Mouse (Mus musculus) layer of hippocampus, adult 9-11 months (tissue): ENCODE measurements at regions not wholly inside any gene's neighbourhood (a gene's known extent, or its start where the extent isn't known, plus 50 kb on each side); places are given as distances from the start of the nearest gene placed in this dataset.
A peak's percentile ranks its signal among the peaks of the same experiment; 100 is the strongest.

ENCODE experiments used
- DNase-seq: peaks from one replicate; pipeline ENCODE4 v3.0.0; 2022

DNA sequence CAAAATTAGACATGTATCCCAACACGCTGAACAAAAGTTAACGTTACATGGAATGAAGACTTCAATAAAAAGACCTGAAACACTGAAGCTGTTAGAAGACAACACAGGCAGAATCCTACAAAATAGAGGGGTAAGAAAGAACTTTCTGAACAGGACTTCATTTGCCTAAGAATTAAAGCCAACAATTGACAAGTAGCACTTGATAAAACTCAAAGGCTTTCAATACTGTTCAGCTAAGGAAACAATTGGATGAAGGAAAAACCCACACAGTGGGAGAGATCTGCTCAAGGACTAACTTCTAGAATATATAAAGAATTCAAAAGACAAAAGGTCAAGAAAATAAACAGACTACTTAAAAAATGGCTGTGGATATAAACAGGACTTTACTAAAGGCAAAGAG, 535.2 kb upstream of the Adamts9 start:
- no peak for DNase-seq

DNA sequence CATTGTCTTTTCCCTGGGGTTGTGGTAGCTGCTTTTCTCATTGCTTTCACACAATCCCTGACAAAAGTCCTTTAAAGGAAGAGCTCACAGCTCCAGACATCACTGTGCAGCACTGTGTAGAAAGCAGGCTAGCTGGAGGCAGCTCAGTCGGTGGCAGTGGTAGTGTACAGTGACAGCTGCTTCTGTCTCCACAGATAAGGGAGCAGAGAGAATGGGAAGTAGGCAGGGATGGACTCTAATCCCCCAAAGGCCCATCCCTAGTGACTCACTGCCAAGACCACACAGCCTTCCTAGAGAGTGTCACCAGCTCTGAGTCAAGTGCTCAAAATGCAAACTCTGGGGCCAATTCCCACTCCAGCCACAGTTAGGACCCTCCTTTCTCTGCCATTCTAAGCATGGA, 531.7 kb upstream of the Adamts9 start:
- no peak for DNase-seq

DNA sequence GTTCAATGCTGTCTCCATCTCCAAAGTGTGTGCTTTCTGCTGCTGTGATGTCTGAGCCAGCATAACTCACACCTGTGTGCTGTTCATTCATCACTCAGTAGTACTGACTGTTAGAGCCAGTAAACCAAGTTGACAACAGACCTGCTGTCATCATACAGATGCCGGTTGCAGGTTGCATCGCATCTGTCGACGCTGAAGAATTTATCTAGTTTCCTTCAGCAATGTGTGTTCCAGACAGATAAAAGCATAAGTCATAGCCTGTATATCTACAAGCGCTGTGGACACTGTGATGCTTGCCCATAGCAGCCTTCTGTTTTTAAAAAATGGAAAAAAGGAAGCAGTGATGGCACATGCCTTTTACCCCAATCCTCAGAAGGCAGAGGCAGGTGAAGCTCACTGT, 524.6 kb upstream of the Adamts9 start:
- no peak for DNase-seq

DNA sequence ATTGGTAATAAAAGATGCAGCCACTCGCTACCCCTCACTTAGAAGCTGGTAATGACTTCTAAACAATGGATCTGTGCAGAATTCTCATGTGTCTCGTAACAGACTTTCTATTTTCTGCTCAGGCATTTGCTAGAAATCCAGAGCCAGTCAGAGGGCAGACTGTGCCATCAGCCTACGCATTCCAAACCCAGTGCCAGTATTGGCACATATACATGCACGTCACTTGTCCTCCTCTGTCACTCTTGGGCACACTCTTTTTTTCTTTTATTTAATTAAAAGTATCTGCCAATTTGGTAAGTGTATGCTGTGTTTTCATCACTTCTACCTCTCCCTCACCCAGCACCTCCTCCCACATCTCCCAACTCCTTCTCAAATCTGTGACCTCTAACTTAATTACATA, 519.6 kb upstream of the Adamts9 start:
- DNase-seq, result peak; percentile 66

DNA sequence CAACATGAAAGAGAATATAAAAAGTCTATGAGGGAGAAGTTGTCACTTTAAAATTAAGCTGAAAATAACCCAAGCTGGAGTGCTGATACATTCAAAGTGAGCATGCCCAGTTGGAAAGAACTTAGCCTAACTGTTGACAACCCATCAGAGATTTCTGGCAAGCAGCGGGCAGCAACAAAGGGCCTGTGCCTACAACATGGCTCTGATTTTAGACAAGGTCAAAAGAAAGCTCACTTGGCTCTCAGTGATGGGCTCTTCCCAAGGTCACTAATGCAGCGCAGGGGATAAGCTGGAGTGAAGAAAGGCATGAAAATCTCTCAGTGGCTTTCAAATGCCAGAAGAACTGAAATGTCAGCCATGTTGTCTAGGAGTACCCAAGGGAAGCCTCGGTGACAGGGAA, 518.1 kb upstream of the Adamts9 start:
- DNase-seq, result no peak

DNA sequence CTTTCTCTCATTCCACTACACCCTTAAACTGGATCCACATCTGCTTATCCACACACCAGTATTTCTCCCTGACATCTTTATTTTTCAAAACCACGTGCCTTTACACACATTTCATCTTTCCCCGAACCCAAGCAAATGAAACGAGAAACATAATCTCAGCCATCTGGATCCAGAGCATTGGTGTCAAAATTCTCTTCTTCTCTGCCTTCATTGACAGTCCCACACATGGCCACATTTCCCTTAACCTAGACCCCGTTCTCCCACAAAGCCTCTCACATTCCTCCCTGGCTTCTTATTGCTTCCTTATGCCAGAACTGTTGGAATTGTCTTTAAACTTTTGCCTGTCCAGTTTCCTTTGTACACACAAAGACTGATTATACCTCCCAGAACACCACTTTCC, 514.3 kb upstream of the Adamts9 start:
- DNase-seq, result no peak

DNA sequence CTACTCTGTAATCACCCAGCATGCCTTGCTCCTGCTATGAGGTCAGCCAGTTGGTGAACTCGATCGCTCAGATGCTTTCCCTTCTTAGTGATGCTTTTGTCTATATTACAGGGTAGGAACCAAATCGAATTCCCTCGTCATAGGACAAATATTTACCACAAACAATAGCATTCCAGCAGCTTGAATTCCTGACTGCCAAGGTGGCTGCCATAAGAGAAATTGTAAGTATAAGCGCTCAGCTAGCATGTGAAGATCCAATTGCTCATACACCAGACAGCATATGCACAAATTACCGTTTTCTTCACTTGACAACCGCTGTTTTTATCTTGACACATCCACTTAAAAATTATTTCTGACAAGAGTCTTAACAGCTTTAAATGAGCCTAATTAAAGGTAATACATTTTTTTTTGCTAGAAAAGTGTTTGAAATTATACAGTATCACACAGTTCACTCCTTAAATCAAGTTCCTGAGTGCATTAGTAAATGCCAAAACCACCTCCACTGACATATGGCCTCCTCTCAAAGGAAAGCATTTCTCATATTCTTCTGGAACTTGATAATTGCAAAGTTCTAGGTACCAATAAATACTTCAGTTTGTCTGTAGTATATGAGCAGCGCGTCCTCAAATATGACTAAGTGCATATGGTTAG, 513.2 kb upstream of the Adamts9 start:
- peak; percentile 12 for DNase-seq

DNA sequence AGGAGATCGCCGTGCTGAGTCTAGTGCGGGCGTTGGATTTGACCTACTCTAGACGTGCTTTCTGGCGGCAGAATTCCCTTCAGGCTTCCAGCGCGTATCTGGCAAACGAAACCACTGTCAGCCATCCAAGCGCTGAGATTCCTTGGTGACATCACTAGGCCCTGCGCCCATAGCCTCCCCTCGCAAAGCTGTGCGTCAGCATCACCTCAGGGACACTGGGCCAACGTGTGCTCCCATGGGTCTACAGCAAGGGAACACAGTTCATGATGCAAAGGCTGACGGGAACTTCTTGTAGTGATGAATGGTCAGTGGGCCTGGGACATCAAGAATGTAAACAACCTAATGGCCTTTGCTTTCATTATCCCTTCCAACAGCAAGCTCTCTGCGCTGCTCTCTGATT, 502.3 kb upstream of the Adamts9 start:
- DNase-seq, result no peak

DNA sequence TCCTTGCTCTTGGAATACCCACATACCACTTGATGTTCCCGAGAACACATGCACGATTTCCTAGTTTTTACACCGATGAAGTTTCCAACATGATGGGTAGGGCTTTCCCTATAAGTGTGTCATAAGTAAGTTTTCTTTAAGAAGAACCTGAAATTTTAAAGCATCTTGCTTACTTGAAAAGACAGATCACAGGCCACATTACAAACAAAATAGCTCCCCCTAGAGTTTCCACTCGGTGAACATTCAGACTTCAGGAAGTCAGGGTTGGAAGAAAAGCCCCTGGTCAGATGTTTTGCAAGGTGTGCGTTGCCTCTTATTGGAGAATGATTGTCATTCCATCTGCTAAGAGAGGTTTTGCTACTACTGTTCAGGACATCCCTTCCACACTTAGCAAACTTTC, 501.8 kb upstream of the Adamts9 start:
- no peak for DNase-seq

DNA sequence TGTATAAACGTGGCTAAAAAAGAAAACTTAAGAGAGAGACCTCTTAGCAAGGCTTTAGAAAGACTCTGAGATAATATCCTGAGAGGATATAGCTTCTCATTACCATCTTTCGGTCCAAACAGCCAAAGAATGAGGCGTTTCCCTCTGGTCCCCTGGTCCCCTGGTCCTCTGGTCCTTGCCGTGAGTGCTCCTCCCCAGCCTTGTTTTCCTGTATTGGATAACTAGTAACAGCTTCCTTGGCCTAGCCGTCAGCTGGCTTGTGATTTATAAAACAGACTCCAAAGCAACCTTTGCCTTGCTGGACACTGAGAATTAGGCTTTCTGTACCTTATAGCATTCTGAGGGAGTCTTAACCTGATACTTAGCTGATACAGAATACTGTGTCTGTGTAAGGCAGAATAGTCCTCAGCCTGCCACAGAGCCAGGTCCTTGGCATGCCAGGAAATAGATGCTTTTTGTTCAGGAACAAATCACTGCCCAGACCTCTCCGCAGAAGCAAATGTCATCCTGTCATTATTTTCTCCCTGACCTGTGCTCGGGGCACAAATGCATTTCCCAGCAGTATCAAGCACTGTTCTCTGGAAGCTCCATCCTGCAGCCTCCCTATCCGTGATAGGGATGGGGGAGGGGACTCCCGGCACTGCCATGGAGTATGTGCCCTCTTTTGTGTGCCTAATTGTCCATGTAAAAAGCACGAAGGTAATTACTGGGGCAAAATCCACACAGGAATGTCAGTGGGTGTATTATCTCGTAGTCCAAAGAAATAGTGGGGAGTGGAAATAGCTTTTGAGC, 500.7 kb upstream of the Adamts9 start:
- no peak for DNase-seq

DNA sequence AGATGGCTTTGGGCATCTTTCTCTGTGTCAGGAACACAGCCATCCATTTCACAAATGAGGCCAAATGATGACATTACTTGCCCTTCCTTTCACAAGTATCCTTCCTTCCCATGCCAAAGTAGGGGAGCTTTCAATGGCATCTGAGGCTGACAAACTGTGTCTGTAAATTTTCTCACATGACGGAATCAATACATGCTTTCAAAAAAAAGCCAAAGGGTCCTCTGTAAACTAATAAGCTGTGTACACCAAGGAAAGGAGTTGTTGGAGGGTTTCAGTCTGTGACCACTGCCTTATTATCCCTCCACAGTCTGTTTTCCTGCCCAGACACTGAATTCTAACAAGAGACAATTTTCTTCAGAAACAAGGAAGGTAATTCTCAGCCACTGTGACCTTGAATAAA, 490.2 kb upstream of the Adamts9 start:
- DNase-seq, result no peak

DNA sequence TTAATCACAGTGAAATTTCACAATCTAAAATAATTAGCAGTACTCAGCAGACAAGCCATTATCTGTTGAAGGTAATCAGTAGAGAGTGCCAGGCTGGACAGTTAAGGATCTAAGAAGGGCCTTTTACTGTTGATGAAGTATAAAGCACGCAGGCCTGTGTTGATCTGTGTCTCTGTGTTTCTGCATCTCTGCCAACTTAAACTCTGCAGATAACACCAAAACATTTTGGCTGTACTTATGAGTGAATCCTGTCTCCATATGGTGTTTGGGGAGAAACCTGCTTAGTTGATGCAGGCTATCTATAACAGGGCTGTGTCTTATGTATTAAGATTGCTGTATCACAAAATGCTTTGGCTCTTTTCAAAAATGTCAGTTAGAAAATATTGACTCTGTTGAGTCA, 482.8 kb upstream of the Adamts9 start:
- peak; percentile 40 for DNase-seq

DNA sequence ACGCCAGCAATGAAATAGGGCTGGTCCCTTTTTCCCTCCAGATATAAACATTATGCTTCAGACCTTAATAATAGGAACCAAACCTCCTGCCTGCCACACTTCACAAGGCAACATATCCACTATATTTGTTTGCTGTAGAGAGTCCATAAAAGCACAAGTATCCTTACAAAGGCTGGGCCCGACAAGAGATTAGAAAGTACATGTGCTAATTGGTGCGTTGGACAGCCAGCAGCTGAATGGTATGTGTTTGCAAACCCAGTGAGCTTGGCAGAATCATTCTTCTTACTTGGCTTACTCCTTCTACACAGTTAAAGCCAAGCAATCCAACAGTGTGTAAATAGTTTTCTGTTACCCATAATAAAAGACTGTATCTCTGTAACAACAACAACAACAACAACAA, 479.6 kb upstream of the Adamts9 start:
- no peak for DNase-seq

DNA sequence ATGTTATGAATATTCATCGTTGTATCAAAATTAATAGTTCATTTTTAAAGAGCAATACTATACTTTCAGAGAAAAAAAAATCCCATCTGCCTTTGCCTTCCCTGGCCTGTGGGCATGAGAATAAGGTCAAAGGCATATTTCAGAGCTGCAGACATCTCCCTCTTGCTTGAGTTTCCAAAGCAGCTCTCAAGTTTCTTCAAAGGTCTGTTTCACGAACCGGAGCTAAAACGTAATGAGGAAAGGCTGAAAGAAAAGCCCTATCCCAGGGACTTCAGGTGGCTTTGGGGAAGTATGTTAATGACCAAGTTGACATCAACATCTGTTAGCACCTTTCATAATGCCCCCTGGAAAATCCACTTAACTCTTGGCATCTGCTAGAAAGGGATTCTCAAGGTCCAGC, 479.0 kb upstream of the Adamts9 start:
- DNase-seq, result no peak

DNA sequence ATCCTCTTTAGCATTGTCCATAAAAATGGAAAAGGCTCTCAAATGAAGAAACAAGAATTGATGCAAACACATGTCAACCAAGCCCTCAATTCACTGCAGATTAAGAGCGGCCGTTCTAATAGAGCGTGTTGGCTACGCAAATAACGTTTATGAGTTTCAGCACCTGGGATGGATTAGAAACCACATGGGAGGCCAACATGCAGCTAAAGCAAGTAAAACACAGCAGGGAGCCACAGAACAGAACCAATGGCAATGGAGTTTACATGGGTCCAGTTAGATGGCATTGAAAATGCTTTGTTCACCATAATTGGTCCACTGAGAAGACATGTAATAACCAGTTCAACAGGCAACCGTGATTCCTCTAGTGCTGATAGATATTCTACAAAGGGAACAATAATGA, 474.3 kb upstream of the Adamts9 start:
- no peak for DNase-seq

DNA sequence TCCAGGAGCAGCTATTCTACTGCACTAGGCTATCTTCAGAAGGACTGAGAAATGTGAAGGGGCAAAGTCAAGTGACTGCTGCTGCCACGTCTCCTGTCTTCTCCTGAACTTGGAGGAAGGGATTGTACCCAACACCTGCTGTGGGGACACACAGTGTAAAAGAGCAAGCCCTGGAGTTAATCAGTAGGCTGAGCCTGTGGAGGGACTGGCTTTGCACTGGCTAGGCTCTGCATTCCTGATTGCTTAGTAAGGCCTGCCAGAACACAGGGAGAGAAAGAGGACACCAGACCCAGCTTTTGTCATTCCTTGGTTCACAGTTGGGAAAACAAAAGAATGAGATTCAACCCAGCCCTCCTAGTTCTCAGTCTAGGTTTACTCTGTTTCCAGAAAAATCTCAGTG, 472.7 kb upstream of the Adamts9 start:
- no peak for DNase-seq

DNA sequence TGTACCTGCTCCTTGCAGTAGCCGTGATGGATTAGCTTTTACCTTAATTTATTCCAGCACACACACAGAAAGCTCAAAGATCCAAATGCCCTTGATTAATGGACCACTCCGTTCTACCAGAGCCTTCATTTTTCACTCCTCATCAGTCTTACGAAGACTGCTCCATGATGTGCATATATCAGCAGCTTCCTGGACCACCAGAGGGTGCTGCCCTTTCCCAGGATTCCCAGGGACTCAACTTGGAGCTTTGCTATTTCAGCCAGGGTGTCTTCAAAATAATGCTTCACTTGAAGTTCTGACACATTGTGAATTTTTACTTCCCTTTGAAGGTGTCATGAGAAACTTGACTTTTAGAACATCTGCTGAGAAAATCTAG, 467.8 kb upstream of the Adamts9 start:
- no peak for DNase-seq

DNA sequence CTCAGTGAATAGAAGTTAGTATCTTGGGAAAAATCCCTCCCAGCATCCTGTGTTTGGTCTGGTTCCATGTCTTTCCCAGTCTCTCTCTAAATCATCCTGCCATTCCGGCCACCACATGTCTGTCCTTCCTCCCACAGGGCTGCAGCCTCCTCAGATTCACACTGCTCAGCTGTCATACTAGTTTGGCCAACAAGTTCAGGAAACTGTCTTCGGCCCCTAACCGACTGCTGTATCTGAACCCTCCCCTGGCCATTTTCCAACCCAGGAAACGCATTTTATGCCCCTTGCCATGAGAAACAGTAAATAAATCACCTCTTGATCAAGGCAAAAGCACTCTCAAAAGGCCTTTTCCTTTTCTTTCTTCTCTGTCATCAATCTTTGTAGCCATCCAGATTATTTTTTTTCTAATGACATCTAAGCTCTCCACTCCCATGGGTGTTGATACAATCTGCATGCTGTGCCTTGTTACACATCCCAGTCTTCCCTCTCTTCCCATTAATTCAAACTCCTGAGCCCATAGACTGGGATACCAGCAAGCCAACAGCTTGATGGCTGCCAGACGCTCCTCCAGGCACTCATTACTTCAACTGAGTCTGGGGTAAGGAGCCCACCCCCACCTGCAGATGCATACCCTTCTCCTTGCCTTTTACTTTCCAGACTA, 467.3 kb upstream of the Adamts9 start:
- no peak for DNase-seq

DNA sequence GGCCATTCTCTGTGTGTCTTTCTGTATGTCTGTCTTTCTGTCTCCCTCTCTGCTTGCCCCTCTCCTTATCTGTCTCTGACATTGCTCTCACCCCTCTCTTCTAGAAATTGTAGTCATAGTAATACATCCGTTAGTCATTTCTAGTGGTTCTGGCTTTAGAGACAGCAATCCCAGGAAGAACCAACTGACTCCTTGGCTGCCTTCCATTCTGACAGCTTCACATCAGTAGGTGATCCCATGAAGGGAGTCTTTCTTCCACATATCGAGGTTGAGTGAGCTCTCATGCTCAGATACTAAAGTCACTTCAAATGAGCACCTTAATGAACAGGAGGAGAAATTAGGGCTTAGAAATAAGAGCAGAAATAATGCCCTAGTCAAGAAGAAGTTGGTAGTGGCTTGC, 455.3 kb upstream of the Adamts9 start:
- no peak for DNase-seq

DNA sequence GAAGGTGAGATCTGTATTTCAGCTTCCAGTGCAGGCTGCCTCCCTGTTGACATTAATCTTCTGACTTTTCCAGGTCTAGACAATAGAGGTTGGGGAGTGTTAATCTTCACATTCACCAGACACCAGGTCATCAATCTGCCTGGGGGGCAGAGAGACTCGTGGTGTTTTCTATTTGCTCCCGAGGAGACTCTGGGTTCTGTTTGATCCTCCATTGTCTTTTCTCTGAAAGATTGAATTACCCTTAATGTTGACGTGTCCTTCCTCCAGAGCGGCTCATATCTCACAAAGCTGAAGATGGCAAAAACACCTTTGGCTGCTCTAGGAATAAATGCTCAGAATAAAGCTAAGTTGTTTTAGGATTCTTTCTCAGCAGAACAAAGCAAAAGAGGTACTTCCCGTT, 453.8 kb upstream of the Adamts9 start:
- no peak for DNase-seq

DNA sequence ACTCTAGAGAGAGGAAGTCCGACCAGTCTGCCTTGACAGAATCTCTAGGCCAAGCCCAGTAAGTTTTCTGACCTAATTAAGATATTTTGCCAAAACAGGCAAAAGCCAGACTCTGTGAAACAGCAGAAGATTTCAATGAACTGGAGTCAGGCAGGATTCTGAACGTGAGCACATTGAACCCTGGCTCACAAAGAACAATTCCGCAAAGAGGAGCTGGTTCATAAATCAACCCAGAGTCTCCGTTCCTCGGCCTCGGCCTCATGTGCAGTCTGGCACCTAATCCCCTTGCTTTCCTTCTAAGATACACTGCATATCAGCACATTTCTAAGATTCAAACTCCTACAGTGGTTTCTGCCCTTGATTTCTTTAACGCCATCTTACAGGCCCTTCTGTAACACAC, 452.7 kb upstream of the Adamts9 start:
- DNase-seq, result no peak

DNA sequence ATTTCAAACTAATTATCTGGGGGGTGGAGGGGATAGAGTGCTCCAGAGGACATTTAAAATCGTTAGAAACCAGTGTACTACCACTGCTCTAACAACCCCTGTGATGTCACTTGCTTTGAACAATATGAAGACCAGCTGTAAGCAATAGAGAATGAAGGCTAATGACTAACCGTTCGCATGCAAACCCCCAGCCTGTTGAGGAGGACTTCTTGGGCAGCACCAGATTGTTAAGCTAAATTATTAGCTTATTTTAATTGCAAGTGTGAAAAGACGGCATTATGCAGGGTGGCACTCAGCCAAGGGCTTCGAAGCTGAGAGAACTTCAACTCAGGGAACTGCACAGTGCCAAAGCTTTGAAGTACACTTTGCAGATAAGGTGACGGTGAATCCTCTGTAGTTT, 452.0 kb upstream of the Adamts9 start:
- DNase-seq, result peak; percentile 47

DNA sequence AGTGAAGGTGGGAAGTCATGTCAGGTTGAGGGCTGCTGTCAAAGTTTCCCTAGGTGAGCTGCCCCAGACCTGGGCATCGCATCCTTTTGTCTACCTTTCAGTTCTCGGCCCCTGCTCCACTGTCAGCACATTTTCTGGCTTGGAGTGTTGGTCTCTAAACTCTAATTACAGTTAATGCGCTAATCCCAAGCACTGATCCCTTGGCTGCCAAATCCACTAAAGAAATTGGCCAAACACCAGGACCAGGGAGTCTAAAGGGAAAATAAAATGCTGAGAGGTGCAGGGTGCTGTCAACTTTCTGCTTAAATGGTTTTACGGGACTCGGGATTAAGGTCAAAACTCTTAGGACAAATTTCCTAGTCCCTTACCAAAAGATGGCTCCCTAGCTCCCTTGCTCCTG, 450.3 kb upstream of the Adamts9 start:
- DNase-seq, result no peak

DNA sequence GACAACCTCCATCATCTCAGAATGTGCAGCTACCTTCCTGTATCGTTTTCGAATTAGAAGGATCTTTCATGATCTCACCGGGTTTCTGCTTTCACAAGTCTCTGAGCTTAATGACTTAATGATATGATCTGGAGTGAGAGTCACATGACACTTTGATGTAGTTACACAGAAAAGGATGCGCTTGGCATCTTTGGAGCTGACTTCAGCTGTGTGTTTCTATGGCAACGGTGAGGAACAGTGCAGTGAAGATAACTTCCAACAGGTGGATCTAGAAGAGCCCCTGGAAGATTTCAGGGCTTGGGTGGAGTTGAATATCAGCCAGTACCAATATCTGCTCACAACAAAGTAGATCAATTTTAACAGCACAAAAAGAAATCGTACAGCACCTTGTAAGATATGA, 449.1 kb upstream of the Adamts9 start:
- DNase-seq, result no peak

DNA sequence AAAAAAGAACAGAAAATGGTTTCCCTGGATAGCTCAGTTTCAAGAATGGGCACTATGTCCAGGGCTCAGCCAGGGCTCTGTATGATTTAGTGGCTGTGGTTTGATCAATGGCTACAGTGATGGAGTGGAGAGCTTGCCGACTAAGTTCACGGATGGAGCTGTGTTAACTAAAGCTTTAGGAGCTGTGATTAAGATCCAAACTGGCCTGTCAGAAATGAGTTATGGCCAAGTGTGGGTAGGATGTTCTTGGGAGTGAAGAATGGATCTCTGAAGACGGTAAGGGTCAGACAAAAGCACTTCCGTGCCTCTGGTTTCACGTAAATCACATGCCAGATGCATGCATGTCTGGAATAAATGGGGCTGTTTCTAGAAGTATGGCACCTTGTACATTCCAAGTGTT, 447.9 kb upstream of the Adamts9 start:
- no peak for DNase-seq
